Mouse (Mus musculus) brain, embryonic 18.5 days (tissue): ENCODE data around the gene Fer1l5.

ENCODE experiments used
- DNase-seq: peaks from one replicate; pipeline ENCODE4 v3.0.0-alpha.2; 2012; ENCODE audit warnings: low read depth, low spot score

Fer1l5 gene

DNA sequence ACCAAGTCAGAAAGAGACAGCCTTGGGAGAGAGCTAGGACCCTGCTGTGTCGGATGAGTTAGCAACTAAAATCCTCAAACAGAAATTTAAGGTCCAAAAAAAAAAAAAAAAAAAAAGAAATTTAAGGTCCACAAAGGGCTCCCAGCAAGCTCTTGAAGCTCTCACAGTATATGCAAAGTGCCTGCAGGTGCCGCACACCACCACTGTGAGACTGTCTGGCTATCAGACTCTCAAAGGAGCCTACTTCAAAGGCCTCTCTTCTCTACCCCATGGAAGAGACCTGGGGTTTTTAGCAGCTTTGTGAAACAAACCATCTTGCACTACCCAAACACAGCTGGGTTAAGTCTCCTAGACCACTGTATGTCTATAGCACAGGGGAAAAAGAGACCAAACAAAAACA, 57.4 kb downstream of the Fer1l5 start:
- no peak for DNase-seq

- no peak for DNase-seq
These were observed 60.9 kb downstream of the Fer1l5 start for GRCm38 (mm10) chr1:36432999-36433398.

DNA sequence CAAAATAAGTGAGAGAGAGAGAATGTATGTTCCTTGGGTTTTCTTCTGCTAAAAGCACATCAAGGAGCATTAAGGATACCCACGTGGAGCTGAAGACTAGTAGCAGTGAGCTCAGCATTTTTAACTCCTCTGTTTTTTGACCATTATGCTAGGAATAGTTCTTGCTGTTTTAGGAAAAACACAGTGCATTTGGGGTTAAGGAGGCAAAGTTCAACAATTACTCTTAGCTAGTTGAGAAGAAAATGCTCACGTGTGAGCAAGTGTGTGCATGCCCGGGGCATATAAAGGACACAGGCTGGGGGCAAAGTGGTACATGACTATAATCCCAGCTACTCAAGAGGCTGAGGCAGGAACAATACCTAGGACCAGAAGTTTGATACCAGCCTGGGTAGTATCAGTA, 61.5 kb downstream of the Fer1l5 start:
- DNase-seq, result no peak

DNA sequence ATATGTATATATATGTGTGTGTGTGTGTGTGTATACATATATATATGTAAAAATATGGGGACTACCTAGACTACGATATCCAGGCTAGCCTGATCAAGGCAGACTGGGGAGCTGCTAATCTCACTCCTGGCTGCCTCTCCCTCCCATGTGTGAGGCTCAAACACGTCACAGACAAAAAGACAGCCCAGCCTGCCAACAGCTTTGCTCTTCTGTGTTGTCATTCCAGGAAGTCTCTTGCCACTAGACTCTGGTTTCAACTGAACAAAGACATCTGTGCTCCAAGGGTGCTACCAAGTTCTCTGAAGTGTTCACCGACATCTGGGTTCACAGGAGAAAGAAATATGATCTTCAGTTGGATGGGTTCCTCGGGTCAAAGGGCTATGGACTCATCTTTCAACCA, 63.0 kb downstream of the Fer1l5 start:
- no peak for DNase-seq

- no peak for DNase-seq
These were observed 64.4 kb downstream of the Fer1l5 start for GRCm38 (mm10) chr1:36436515-36436914.

GRCm38 (mm10) chr1:36437223-36437622, 65.1 kb downstream of the Fer1l5 start:
- DNase-seq, result no peak

DNA sequence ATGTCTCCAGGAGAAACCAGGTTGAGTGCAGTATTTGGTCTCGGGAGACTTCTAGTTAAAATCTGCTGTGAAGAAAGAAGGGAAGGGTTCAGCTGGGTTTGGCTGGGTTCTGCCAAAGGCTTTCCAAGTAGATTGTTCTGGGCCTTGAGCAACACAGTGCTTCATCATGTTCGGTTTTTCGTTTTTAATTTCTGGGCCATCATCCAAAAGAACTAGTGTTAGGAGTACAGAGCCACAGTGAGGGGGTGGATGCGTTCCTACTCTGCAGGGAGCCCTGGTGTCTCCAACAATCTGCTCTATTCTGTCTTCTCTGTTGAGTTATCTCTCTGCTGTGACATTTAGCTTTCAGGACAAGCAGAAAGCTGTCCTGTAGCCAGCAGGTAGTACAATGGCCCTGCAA, 69.0 kb downstream of the Fer1l5 start:
- DNase-seq, result no peak

DNA sequence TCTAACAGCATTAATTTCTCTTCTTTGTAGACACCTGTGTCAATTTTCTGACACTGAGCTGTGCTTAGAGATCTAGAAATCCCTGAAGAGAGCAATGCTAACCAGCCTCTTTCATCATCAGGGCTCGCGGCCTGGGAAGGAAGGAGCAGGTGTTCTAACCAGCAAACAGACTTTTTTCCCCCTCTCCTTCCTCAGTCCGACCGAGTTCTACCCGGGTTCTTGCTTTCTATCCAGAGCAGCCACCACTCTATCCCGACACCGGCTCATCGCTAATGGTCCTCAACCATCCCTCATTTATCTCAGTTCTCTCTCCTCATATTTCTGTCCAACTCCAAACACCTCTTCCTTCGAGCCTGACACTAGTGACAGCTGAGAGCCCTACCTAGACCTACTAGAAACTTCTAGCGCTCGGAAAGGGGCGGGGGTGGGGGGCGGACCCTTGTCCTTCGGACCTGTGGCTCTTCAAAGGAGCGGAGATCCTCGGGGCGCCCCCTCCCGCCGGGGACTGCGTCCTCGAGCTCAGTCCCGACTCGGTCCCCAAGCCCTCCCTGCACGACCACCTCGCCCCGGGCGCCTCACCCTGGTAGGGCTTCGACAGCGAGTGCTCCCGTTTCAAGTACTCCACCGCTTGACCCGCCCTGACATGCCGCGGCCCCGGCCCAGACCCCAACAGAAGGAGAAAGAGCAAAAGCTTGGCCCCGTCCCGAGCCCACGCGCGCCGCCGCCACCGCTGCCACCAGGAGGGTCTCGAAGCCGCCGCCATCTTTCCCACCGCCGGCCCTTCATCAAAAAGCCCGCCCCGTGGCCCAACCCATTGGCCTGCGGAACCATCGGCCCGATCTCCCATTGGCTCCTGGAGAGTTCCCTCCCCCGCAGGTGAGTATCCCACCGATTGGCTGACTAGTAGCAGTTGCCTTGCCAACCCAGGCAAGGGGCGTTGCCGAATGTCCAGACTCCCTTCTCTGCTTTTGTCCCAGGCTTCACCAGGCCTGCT, 72.7 kb downstream of the Fer1l5 start, which contains the start of gene Lman2l:
Gene Lman2l (minus strand): TSS at position 801 of the 994 bp plus-strand sequence.
- DNase-seq, result peak; percentile 97

GRCm38 (mm10) chr1:36445508-36445907, 73.4 kb downstream of the Fer1l5 start:
- DNase-seq, result no peak

GRCm38 (mm10) chr1:36446106-36446824, 74.2 kb downstream of the Fer1l5 start:
- no peak for DNase-seq

GRCm38 (mm10) chr1:36446841-36447240, 74.8 kb downstream of the Fer1l5 start:
- no peak for DNase-seq

DNA sequence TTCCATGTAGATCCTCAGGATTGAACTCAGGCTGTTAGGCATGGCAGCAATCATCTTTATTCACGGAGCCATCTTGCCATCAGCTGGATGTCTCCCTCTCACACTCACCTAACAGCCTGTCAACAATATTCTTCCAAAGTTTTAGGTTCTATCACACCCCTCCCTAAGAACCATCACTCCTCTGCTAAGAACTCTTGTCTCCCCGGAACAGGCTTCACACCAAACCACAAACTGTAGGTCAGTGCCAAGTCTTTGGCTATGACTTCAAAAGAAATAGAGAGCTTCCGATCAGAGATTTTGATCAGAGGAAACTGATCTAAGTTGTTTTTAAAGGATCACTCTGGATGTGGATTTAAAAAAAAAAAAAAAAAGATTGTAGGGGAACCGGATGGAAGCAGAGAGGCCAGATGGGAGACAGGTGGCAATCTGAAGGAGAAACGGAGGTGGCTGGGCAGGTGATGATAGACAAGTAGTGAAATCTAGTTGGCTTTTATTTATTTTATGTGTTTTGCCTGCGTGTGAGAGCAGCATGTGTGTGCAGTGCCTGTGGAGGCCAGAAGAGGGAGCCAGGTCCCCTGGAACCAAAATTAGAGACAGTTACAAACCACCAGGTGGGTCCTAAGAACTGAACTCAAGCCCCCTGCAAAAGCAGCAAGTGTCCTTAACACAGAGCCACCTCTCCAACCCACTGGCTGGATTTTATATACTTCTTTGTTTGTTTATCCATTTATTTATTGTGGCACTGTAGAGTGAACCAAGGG, 82.1 kb downstream of the Fer1l5 start:
- DNase-seq, result no peak

- DNase-seq, result no peak
These were observed 85.4 kb downstream of the Fer1l5 start for GRCm38 (mm10) chr1:36457388-36458014.

GRCm38 (mm10) chr1:36458169-36458568, 86.1 kb downstream of the Fer1l5 start:
- no peak for DNase-seq

DNA sequence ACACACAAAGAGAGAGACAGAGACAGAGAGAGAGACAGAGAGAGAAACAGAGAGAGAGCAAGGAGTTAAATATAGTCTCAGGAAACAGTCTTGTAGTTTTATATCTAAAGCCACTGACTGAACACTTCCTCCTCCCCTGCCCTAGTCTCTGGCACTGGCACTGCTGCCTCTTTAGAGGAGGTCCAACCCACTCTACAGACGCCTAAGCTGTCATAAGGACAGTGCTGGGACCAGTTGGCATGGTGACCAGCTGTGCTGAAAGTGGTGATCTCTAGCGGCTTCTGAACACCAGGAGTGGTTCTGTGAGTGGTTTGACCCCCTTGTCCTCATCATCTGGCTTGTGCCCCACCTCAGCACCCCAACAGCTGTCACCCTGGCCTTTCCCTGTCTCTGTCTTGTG, 89.7 kb downstream of the Fer1l5 start:
- no peak for DNase-seq

DNA sequence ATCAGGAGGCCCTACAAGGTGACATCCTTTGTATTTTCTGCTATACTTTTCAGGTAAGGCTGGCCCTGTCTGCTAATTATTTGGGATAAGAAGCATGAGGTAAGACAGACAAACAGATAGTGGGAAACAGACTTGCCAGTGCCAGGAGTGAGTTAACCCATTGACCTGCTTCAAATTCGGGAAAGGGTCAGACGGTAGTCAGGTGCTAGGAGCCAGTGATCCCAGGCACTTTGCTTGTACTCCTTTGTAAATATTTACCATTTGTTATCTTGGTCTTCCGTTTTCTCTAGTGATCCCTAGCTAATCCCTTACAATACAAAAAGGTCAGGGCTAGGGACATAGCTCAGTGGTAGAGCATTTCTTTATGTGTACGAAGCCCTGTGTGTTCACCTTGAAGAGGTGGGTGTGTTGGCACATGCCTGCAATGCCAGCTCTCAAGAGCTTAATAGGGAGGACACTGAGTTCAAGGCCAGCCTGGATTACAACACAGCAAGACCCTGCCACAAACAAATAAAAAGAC, 93.6 kb downstream of the Fer1l5 start:
- no peak for DNase-seq

DNA sequence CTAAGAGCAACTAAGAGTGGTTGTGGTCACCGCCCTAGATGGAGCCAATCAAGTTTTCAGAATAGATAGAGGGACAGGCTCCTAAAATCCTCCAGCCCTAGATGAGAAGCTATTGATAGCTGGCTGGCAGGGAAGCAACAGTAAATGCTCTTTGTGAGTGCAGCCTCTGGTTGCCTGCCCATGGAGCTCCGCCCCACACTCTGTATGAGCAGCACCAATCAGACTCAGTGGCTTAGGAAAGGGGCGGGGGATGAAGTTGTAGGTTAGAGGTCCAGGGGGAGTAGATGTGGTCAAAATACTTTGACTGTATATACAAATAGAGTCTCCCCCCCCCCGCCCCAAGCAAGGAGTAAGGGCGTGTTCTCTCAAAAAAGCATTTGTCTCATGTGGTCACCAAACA, 95.4 kb downstream of the Fer1l5 start:
- no peak for DNase-seq

DNA sequence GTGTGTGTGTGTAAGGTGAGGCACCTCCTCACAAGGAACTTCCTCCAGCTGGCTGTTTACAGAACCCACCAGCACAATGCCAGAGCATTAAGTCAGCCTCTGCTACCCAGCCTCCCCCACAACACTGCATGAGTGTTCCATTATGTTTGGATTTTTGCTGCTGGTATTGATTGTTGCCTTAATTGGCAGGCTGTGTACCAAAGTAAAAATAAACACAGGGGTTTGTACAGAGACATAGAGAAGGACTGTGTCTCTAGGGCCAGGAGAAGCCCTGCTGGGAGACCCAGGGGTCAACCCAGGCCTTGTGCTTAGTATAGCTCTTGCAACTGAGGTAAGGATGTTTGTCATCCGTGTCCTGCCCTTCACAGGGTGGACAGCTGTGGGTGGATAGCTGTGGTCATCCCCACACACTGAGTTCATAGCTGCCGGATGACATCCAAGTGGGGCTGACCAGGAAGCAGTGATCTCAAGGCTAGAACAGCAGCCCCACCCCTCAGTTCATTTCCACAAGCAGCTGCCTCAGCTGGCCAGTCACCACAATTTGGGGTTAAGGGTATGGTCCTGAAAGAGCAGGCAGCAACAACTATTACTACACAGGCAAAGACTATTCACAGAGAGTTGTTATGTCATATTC, 97.8 kb downstream of the Fer1l5 start:
- DNase-seq, result no peak

DNA sequence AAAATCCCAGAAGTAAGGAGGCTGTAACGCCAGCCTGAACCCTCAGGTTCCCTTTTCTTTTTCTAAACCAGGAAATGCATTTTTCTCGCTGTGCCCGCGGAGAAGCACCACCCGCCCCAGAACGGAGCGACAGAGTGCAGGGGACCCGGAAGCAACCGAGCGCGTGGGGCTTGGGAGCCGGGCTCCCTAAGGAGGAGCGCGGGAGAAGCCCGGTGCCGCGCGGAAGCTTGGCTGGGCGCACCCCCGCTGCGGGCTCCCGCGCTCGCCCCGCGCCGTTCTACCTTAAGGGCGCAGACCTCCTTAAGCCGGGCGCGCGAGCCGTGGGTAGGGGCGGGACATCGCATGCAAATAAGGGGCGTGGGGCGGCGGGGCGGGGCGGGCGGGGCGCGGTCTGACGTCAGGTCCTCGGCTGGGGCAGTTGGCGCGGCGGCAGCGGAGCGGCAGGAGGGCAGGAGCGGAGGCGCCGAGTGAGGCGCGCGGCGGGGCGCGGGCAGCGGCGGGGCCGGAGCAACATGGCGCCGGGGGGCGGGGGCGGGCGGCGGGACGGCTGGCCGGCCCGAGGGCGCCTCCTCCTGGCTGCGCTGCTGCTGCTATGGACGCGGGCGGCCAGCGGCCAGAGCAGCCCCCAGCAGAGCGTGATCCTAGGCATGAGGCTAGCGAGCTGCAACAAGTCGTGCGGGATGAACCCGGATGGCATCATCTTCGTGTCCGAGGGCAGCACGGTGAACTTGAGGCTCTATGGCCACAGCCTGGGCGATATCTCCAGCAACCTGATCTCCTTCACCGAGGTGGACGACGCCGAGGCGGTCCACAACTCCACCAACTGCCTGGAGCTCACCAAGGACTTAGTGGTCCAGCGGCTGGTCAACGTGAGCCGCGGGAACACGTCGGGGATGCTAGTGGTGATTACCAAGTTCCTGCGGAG, 99.4 kb downstream of the Fer1l5 start, which contains the start of gene Cnnm4:
Gene Cnnm4 (plus strand): TSS at position 440 of the 925 bp plus-strand sequence.
- DNase-seq, result peak; percentile 71
